Mouse (Mus musculus) ES-Bruce4 (cell line): ENCODE data around the gene Tm6sf1. TPM values are rescaled to one million over a fixed set of nuclear protein-coding genes. Genes with fewer than 3 reads are reported as not detected.

Experiments used
- H3K27ac ChIP-seq: 2 replicates; pipeline ENCODE4 v1.5.1; 2012; ENCODE audit warnings: low read length, inconsistent platforms; ENCODE audit not compliant: insufficient read depth
- H3K27me3 ChIP-seq: 2 replicates; pipeline ENCODE4 v1.6.1; 2012; ENCODE audit warnings: mild to moderate bottlenecking, low read length, inconsistent platforms; ENCODE audit not compliant: control insufficient read depth, poor library complexity, insufficient read depth, severe bottlenecking
- H3K36me3 ChIP-seq: 2 replicates; pipeline ENCODE4 v1.6.1; 2012; ENCODE audit warnings: inconsistent platforms, mild to moderate bottlenecking, low read length, moderate library complexity; ENCODE audit not compliant: control insufficient read depth, poor library complexity, insufficient read depth, severe bottlenecking
- H3K4me1 ChIP-seq: one replicate; pipeline ENCODE4 v1.8.1; 2011; ENCODE audit warnings: low read length; ENCODE audit not compliant: control insufficient read depth, insufficient read depth
- H3K4me3 ChIP-seq: 2 replicates; pipeline ENCODE4 v1.5.1; 2011; ENCODE audit warnings: low read depth, mild to moderate bottlenecking, low read length
- H3K9ac ChIP-seq: 2 replicates; pipeline ENCODE4 v1.6.1; 2012; ENCODE audit warnings: low read depth, mild to moderate bottlenecking, inconsistent platforms; ENCODE audit not compliant: poor library complexity, severe bottlenecking
- H3K9me3 ChIP-seq: replicated peaks from 2 replicates; pipeline ENCODE4 v1.6.1; 2012; ENCODE audit warnings: mild to moderate bottlenecking, low read length, inconsistent platforms; ENCODE audit not compliant: control insufficient read depth, poor library complexity, insufficient read depth, severe bottlenecking
- CTCF ChIP-seq: IDR thresholded peaks from one replicate; pipeline ENCODE4 v1.8.1; 2011; ENCODE audit warnings: low read depth, low read length
- EP300 ChIP-seq: IDR thresholded peaks from 2 replicates; pipeline ENCODE4 v1.6.1; 2011; ENCODE audit warnings: low read depth, low read length; ENCODE audit not compliant: insufficient read depth
- POLR2A ChIP-seq: IDR thresholded peaks from one replicate; pipeline ENCODE4 v1.8.1; 2011; ENCODE audit warnings: low read length; ENCODE audit not compliant: insufficient read depth
- polyA plus RNA-seq: library from polyadenylated mRNA; stranded (reverse); fragments of >200 nt; gene quantifications from 2 replicates; pipeline ENCODE4 v1.2.4, GENCODE M21; 2011; ENCODE audit warnings: low read depth; ENCODE audit not compliant: missing spikeins, insufficient read depth, insufficient read length

The Tm6sf1 gene
- 9.7 and 10.1 TPM in 2 replicates for polyA plus RNA-seq

- no peaks in the 10 kb centered on the region for H3K36me3 ChIP-seq
- peaks cover 7% of the 10 kb centered on the region for H3K27me3 ChIP-seq
- H3K9ac ChIP-seq: peak within 1 kb of the TSS; percentile 88
- peak within 1 kb of the TSS; percentile 55 for H3K4me3 ChIP-seq
- TF ChIP-seq EP300: no peak
- TF ChIP-seq POLR2A: no peak
- no peak for TF ChIP-seq CTCF
- H3K27ac ChIP-seq: no peak within 1 kb of the TSS
- no peaks in the 10 kb centered on the region for H3K4me1 ChIP-seq
- no peaks in the 10 kb centered on the region for H3K9me3 ChIP-seq
These were observed at the start of gene Tm6sf1 for GRCm38 (mm10) chr7:81858968-81859721. Tm6sf1 (plus strand) TSS chr7:81859001.

- H3K9ac ChIP-seq: no peak overlapping the region
- TF ChIP-seq EP300: no peak
- TF ChIP-seq CTCF: no peak
- no peak for TF ChIP-seq POLR2A
- H3K9me3 ChIP-seq: no peaks in the 10 kb centered on the region
- no peaks in the 10 kb centered on the region for H3K27me3 ChIP-seq
- no peak overlapping the region for H3K27ac ChIP-seq
- no peak overlapping the region for H3K4me3 ChIP-seq
- no peaks in the 10 kb centered on the region for H3K4me1 ChIP-seq
- no peaks in the 10 kb centered on the region for H3K36me3 ChIP-seq
These were observed 33.9 kb upstream of the Tm6sf1 start for GRCm38 (mm10) chr7:81824906-81825305.

GRCm38 (mm10) chr7:81825381-81825780, 33.4 kb upstream of the Tm6sf1 start:
- Histone ChIP-seq H3K27ac (no peak overlapping the region), H3K4me3 (no peak overlapping the region), H3K9ac (no peak overlapping the region), H3K9me3 (no peaks in the 10 kb centered on the region), H3K36me3 (no peaks in the 10 kb centered on the region), H3K4me1 (no peaks in the 10 kb centered on the region), H3K27me3 (no peaks in the 10 kb centered on the region)
- TF ChIP-seq POLR2A (no peak), CTCF (no peak), EP300 (no peak)

DNA sequence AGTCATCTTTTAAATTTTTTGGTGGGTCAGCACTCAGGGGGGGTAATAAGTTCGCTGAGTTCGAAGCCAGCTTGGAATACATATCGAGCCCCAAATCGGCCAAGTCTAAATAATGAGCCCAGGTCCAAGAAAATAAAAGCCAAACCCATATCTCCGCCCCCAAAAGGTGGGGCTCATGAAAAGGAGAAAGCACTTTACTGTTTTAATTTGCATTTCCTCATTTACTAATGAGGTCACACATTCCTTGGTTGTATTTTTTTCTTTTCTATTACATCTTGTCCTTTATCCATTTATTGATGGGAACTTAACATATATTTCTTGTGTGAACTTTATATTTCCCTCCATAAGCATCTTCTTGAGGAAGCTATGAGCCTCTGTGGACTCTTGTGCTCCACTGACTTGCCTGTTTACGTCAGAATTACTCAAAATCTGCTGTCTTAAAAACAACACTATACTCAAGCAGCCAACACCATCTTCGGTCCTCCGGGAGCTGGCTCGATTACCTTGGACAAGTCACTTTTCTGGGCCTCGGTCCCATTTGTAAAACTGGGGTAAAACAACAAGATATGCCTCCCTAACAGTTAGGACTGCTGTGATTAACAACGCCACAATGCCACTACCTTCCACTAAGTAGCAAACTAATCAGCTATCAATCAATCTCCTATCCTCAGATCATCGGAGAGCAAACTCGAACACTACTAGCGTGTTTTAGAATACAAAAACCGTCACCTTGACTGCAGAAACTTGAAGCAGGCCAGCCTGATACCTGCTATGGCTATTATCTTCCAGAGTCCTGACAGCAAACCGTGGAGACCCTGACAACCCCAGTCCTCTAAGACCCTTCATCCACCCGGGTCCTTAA, 30.8 kb upstream of the Tm6sf1 start:
- Histone ChIP-seq H3K27ac (no peak overlapping the region), H3K9ac (peak overlapping the region; percentile 91), H3K4me1 (no peaks in the 10 kb centered on the region), H3K36me3 (no peaks in the 10 kb centered on the region), H3K4me3 (peak overlapping the region; percentile 68), H3K27me3 (no peaks in the 10 kb centered on the region), H3K9me3 (no peaks in the 10 kb centered on the region)
- TF ChIP-seq CTCF (no peak), POLR2A (no peak), EP300 (no peak)

- TF ChIP-seq CTCF (no peak), POLR2A (no peak), EP300 (no peak)
- Histone ChIP-seq H3K27me3 (no peaks in the 10 kb centered on the region), H3K36me3 (no peaks in the 10 kb centered on the region), H3K9ac (peak overlapping the region; percentile 91), H3K9me3 (no peaks in the 10 kb centered on the region), H3K4me1 (no peaks in the 10 kb centered on the region), H3K27ac (no peak overlapping the region), H3K4me3 (peak overlapping the region; percentile 68)
These were observed 30.0 kb upstream of the Tm6sf1 start for GRCm38 (mm10) chr7:81828681-81829378.
